Mouse (Mus musculus) liver, adult 2 months (tissue): Measurements from ENCODE around the gene Ccn5.

Source experiments
- CTCF ChIP-seq: fragments of 200-500 bp; IDR thresholded peaks from 2 replicates; pipeline ENCODE4 v1.5.1; 2011; ENCODE audit warnings: low read depth, low read length, control low read depth
- POLR2A ChIP-seq: fragments of 200-500 bp; IDR thresholded peaks from 2 replicates; pipeline ENCODE4 v1.6.1; 2011; ENCODE audit warnings: low read length, control low read depth; ENCODE audit not compliant: insufficient read depth; ENCODE audit errors: extremely low read depth

DNA sequence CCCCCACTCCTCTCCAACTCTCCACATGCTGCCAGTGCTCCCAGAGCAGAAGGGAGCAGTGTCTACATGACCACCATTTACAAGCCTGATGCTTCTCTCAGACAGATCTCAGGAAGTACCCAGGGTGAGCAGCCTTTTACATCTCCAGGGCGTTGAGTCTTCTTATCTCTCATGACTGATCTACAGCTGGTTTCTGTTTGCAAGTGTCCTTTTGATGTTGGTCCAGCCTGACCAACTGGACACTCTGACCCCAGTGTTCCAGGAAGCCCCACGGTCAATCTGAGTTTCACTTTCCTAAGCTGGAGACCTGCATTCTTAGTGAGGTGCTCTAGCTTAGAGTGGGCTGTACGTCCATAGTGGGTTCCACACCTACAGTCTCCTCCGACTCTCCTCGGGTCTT is 16.8 kb upstream of the Ccn5 start:
- TF ChIP-seq CTCF (no peak), POLR2A (no peak)
